Comparison of ENCODE assay signal across 8 mouse cellular contexts in genomic region chr8:86745935-86746441, GRCm38 (mm10). TPM values are rescaled to one million over a fixed set of nuclear protein-coding genes. Genes with fewer than 3 reads are reported as not detected.
DNase-seq lines count a peak whose midpoint lies in the region; ATAC-seq and TF ChIP-seq lines count a peak whose summit lies in the region.

No protein-coding gene starts in this region.

- no peaks in the 10 kb centered on the region for H3K36me3 ChIP-seq in forebrain, embryonic 11.5 days (ENCODE audit: control insufficient read depth, insufficient read depth, low read length)
- no peaks in the 10 kb centered on the region for H3K36me3 ChIP-seq in heart, embryonic 16.5 days (ENCODE audit: control insufficient read depth, insufficient read depth)
- H3K36me3 ChIP-seq in liver, embryonic 14.5 days (replicated peaks; ENCODE audit: control insufficient read depth, insufficient read depth, low read depth), result no peaks in the 10 kb centered on the region
- no peaks in the 10 kb centered on the region for H3K36me3 ChIP-seq in stomach, embryonic 15.5 days

- H3K4me2 ChIP-seq in forebrain, embryonic 11.5 days (ENCODE audit: low read depth, low read length, severe bottlenecking), result peak overlapping the region; percentile 85
- H3K4me2 ChIP-seq in heart, embryonic 16.5 days (ENCODE audit: low read depth, low read length), result peak overlapping the region; percentile 82
- peak overlapping the region; percentile 99 for H3K4me2 ChIP-seq in liver, embryonic 14.5 days (ENCODE audit: low read depth)
- H3K4me2 ChIP-seq in stomach, embryonic 15.5 days, result peak overlapping the region; percentile 81

- peak overlapping the region; percentile 96 for H3K27ac ChIP-seq in forebrain, embryonic 11.5 days (ENCODE audit: low read depth, low read length)
- H3K27ac ChIP-seq in heart, embryonic 16.5 days (ENCODE audit: low read length), result peak overlapping the region; percentile 97
- H3K27ac ChIP-seq in liver, embryonic 14.5 days, result peak overlapping the region; percentile 81
- H3K27ac ChIP-seq in stomach, embryonic 15.5 days, result peak overlapping the region; percentile 97

- no peak for TF ChIP-seq EP300 in liver, embryonic 14.5 days (IDR thresholded peaks at IDR 0.05; ENCODE audit: low read depth)

- H3K9ac ChIP-seq in forebrain, embryonic 11.5 days (ENCODE audit: low read length), result peak overlapping the region; percentile 99
- H3K9ac ChIP-seq in heart, embryonic 16.5 days (ENCODE audit: low read length), result peak overlapping the region; percentile 99
- peak overlapping the region; percentile 92 for H3K9ac ChIP-seq in liver, embryonic 14.5 days (replicated peaks)
- H3K9ac ChIP-seq in stomach, embryonic 15.5 days, result peak overlapping the region; percentile 88

- no peaks in the 10 kb centered on the region for H3K27me3 ChIP-seq in forebrain, embryonic 11.5 days (ENCODE audit: control insufficient read depth, insufficient read depth, low read length)
- H3K27me3 ChIP-seq in heart, embryonic 16.5 days (ENCODE audit: control insufficient read depth, insufficient read depth, low read length), result no peaks in the 10 kb centered on the region
- H3K27me3 ChIP-seq in liver, embryonic 14.5 days (ENCODE audit: control insufficient read depth, insufficient read depth, low read length), result no peaks in the 10 kb centered on the region
- H3K27me3 ChIP-seq in stomach, embryonic 15.5 days (replicated peaks), result no peaks in the 10 kb centered on the region

- no peaks in the 10 kb centered on the region for H3K9me3 ChIP-seq in forebrain, embryonic 11.5 days (ENCODE audit: control insufficient read depth, low read length)
- H3K9me3 ChIP-seq in heart, embryonic 16.5 days (replicated peaks; ENCODE audit: control insufficient read depth, low read length), result no peaks in the 10 kb centered on the region
- H3K9me3 ChIP-seq in liver, embryonic 14.5 days (ENCODE audit: control insufficient read depth, low read length), result no peaks in the 10 kb centered on the region
- no peaks in the 10 kb centered on the region for H3K9me3 ChIP-seq in stomach, embryonic 15.5 days

- TF ChIP-seq CTCF in liver, embryonic 14.5 days (IDR thresholded peaks at IDR 0.05; ENCODE audit: low read depth), result no peak; the same call in 1 of the 2 replicates

- DNase-seq in CD8-positive naive resting alpha-beta T cell, adult 2 months (ENCODE audit: low read depth in 2 of 2, low spot score in 2 of 2), result peak; percentile 92 to 94
- DNase-seq in c-Kit-positive CD71-negative TER-119-negative erythroid progenitor cells, embryonic 14.5 days (ENCODE audit: low read depth), result peak; percentile 70
- peak; percentile 97 for DNase-seq in forebrain, embryonic 11.5 days (ENCODE audit: low spot score)
- DNase-seq in kidney, postnatal 25 days, result peak; percentile 94 to 96
- peak; percentile 78 to 80 (median 79) for DNase-seq in liver, embryonic 14.5 days (ENCODE audit: low read depth in 3 of 3, low spot score in 3 of 3)
- DNase-seq in neural tube, embryonic 10.5 days (ENCODE audit: extremely low spot score, low spot score), result peak; percentile 93

- peak overlapping the region; percentile 90 for H3K4me3 ChIP-seq in forebrain, embryonic 11.5 days (ENCODE audit: low read depth, low read length)
- peak overlapping the region; percentile 83 for H3K4me3 ChIP-seq in heart, embryonic 16.5 days (ENCODE audit: low read length)
- H3K4me3 ChIP-seq in liver, embryonic 14.5 days (ENCODE audit: insufficient read depth in 1 of 2, low read depth in 2 of 2, low read length in 2 of 2), result peak overlapping the region; percentile 80 to 83
- H3K4me3 ChIP-seq in stomach, embryonic 15.5 days (replicated peaks), result peak overlapping the region; percentile 87

- ATAC-seq in forebrain, embryonic 11.5 days (replicated peaks; ENCODE audit: low FRiP score), result peak; percentile 80
- peak; percentile 86 for ATAC-seq in heart, embryonic 16.5 days (replicated peaks; ENCODE audit: extremely low read depth, insufficient read depth, low FRiP score)
- peak; percentile 88 for ATAC-seq in liver, embryonic 14.5 days (ENCODE audit: insufficient read depth)
- ATAC-seq in stomach, embryonic 15.5 days (ENCODE audit: insufficient read depth, low FRiP score, low read depth), result peak; percentile 90

- H3K4me1 ChIP-seq in forebrain, embryonic 11.5 days (replicated peaks; ENCODE audit: control insufficient read depth, insufficient read depth, low read length), result peaks cover 6% of the 10 kb centered on the region; the same call in 1 of the 2 replicates
- H3K4me1 ChIP-seq in heart, embryonic 16.5 days (ENCODE audit: control insufficient read depth, insufficient read depth, low read length), result peaks cover 33% of the 10 kb centered on the region
- H3K4me1 ChIP-seq in liver, embryonic 14.5 days (replicated peaks; ENCODE audit: control insufficient read depth in 2 of 2, insufficient read depth in 2 of 2, low read length in 1 of 2), result peaks cover 19 to 20% of the 10 kb centered on the region in 2 experiments
- no peaks in the 10 kb centered on the region; the same call in 1 of the 2 replicates for H3K4me1 ChIP-seq in stomach, embryonic 15.5 days

- WGBS in forebrain, embryonic 11.5 days, result under 1% methylated on average over 63 of the region's 70 CpGs
- under 1% methylated on average over 51 of the region's 70 CpGs for WGBS in heart, embryonic 16.5 days
- WGBS in liver, embryonic 14.5 days (ENCODE audit: insufficient replicate concordance), result under 1% methylated on average over 69 of the region's 70 CpGs
- under 1% methylated on average over 62 of the region's 70 CpGs for WGBS in stomach, embryonic 15.5 days

RNA-seq across cellular contexts. Expression of gene Siah1a, which starts 0.3 kb away (rescaled TPM):
- polyA plus RNA-seq in forebrain, embryonic 11.5 days (2014; fragmentation: Nextera tagmentation; extraction: Ambion mirVana), result 71.2 and 72.5 TPM in 2 replicates
- polyA plus RNA-seq in heart, embryonic 16.5 days (2015; fragmentation: Nextera tagmentation; extraction: Ambion mirVana), result 30.0 and 30.1 TPM in 2 replicates
- polyA plus RNA-seq in liver, embryonic 14.5 days (2012; rRNA removed), result 8.7 and 9.5 TPM in 2 replicates
- 14.0 and 16.0 TPM in 2 replicates for polyA plus RNA-seq in liver, embryonic 14.5 days (2014; fragmentation: Nextera tagmentation; extraction: Ambion mirVana)
- polyA plus RNA-seq in stomach, embryonic 15.5 days (2015; fragmentation: Nextera tagmentation; extraction: Ambion mirVana), result 38.3 and 40.7 TPM in 2 replicates

RNA-seq across cellular contexts. Expression of gene Gm10638, which starts 0.5 kb away (rescaled TPM):
- polyA plus RNA-seq in forebrain, embryonic 11.5 days (2014; fragmentation: Nextera tagmentation; extraction: Ambion mirVana), result 6.6 and 7.1 TPM in 2 replicates
- 2.2 and 2.5 TPM in 2 replicates for polyA plus RNA-seq in heart, embryonic 16.5 days (2015; fragmentation: Nextera tagmentation; extraction: Ambion mirVana)
- 0.27 and 0.33 TPM in 2 replicates for polyA plus RNA-seq in liver, embryonic 14.5 days (2012; rRNA removed)
- polyA plus RNA-seq in liver, embryonic 14.5 days (2014; fragmentation: Nextera tagmentation; extraction: Ambion mirVana), result 1.1 and 1.5 TPM in 2 replicates
- polyA plus RNA-seq in stomach, embryonic 15.5 days (2015; fragmentation: Nextera tagmentation; extraction: Ambion mirVana), result 3.6 and 3.7 TPM in 2 replicates

Comparison
In these comparisons a context has a peak if more than half of its experiments do, and no peak if none do; other contexts are left out.
1. Peak in every context shown above with its lines: DNase-seq, ATAC-seq, H3K4me3 ChIP-seq and H3K27ac ChIP-seq.